Mouse (Mus musculus): ENCODE results near the gene Pigv.
A peak's percentile ranks its signal among the peaks of the same experiment; 100 is the strongest.

Pigv gene

DNA sequence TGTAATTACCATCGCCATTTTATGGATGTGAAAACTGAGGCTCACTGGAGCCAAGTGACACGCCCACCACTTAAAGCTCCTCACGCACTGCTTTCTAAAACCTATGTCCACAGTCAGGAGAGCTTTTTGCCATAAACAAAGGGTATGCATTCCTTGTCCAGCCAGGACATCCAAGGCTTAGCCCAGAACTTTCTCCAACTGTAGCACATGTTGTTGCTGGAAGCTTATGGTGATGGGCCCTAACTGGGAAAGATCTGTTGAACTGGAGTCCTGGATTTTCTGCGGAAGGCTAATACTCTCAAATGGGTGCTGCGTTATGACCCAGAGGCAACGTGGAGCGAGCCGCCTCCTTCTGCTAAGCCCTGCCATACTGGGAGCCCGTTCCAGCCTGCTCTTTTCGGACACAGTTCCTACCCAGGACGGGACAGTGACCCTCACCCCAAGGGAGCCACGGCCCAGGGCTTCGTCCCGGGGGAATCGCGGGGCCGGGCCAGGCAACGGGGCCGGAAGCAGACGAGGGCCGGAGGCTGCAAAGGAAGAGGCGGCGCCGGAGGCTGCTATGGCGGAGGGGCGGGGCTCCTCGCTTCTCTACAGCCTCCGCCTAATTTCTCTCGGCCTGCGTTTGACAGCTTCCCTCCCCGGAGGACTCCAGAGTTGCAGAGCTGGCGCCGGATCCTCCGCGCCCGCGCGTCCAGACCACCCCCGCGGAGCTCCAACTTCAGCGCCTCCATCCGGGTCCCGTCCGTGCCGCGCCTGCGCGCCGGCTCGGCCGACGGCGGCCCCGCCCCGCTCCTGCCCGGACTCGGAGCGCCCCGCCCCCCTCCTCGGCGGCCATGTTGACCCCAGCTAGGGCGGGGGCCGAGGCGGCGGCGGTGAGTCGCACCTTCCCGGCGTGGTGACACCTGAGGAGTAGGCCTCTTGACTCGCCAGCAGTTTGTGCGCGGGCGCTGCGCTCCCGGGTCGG is at the start of gene Pigv:
Gene Pigv (minus strand): TSS at position 767 of the 964 bp plus-strand sequence.
- peak; percentile 77 for ATAC-seq (ENCODE audit: insufficient number of reproducible peaks, low FRiP score, low TSS enrichment)

GRCm38 (mm10) chr4:133719791-133720190 is 47.3 kb upstream of the Pigv start:
- ATAC-seq (ENCODE audit: insufficient number of reproducible peaks, low FRiP score, low TSS enrichment): no peak

GRCm38 (mm10) chr4:133712755-133713154 is 40.3 kb upstream of the Pigv start:
- ATAC-seq (ENCODE audit: insufficient number of reproducible peaks, low FRiP score, low TSS enrichment): no peak

GRCm38 (mm10) chr4:133711307-133712076 is 39.0 kb upstream of the Pigv start:
- ATAC-seq (ENCODE audit: insufficient number of reproducible peaks, low FRiP score, low TSS enrichment): peak; percentile 75; the same call in 1 of the 2 replicates

DNA sequence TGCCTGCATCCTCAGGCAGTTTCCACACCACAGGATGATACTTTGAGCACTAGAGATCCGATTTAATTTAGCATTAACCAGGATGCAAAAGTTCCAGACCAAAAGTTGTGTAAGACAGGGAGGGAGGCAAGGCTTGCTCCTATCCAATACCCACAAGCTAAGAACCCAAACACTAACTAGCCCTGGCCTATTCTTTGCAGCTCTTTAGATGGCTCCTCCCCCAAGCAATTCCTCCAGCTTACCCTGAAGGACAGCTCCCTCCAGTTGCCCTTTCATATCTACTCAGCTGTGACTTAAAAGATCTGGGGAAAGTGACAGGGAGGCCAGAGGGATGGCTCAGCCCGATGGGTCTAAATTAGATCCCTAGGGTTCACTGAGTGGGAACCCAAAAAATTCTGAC is 36.9 kb upstream of the Pigv start:
- no peak for ATAC-seq (ENCODE audit: insufficient number of reproducible peaks, low FRiP score, low TSS enrichment)

- ATAC-seq (ENCODE audit: insufficient number of reproducible peaks, low FRiP score, low TSS enrichment): no peak
These were observed 35.0 kb upstream of the Pigv start for GRCm38 (mm10) chr4:133707464-133707863.

- peak; percentile 80; the same call in 1 of the 2 replicates for ATAC-seq (ENCODE audit: insufficient number of reproducible peaks, low FRiP score, low TSS enrichment)
These were observed 34.5 kb upstream of the Pigv start for GRCm38 (mm10) chr4:133706956-133707355.

GRCm38 (mm10) chr4:133705062-133705461 is 32.6 kb upstream of the Pigv start:
- no peak for ATAC-seq (ENCODE audit: insufficient number of reproducible peaks, low FRiP score, low TSS enrichment)

- ATAC-seq (ENCODE audit: insufficient number of reproducible peaks, low FRiP score, low TSS enrichment): no peak
These were observed 28.5 kb upstream of the Pigv start for GRCm38 (mm10) chr4:133700905-133701368.

DNA sequence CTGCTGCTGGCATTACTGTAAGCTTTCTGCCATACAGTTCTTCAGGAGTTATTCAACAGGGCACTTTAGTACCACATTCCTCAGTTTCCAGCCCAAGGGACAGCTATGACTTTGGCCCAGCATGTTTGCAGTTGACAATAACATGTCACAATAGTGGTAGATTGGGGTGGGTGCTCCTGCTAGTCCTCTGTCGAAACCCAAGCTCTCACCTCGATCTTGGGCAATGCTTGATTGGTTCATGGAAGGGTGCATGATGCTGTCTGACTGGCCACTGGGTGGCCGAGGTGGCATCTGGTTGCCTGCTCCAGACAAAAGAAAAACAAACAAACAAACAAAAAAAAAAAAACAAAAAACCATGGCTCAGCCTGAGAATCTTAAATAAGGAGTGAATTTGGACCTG is 22.9 kb upstream of the Pigv start:
- ATAC-seq (ENCODE audit: insufficient number of reproducible peaks, low FRiP score, low TSS enrichment): no peak

DNA sequence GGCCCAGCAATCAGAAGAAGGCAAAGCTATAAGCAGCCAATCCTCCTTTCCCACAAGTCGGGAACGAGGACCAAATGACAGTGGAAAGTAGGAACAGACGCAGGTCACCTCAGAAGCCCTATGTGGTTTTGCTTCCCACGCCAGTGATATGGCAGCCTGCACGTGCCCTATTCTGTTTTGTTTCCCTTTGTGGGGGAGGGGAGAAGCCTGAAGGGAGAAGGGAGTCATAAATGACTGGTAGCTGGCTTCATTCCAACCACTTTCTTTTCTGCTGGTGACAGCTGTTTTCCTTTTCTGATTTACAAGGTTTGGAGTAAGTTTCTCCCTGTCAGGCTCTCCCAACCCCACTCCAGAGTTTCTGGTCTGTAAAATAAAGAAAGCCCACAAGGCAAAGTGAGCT is 17.8 kb upstream of the Pigv start:
- no peak for ATAC-seq (ENCODE audit: insufficient number of reproducible peaks, low FRiP score, low TSS enrichment)

GRCm38 (mm10) chr4:133688417-133689067 is 16.1 kb upstream of the Pigv start:
- ATAC-seq (ENCODE audit: insufficient number of reproducible peaks, low FRiP score, low TSS enrichment): no peak

DNA sequence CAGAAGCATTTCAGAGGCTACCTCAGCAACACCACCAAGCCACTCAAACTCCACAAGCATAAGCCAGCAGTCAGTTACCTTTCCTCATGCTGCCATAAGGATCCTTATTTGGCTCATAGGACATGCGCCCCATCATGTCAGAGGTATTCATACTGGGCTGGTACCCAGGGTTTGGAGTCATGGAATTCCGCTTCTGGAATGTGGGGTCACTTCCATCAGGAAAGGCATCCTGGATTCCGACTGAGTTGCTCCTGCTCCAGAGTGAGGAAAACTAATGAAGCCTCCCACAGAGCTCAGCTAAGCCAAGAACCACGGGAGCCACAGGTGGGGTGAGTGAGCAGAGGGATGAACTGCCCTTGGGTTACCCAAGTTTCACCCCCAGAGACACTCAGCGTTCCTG is 14.7 kb upstream of the Pigv start:
- ATAC-seq (ENCODE audit: insufficient number of reproducible peaks, low FRiP score, low TSS enrichment): no peak

- no peak for ATAC-seq (ENCODE audit: insufficient number of reproducible peaks, low FRiP score, low TSS enrichment)
These were observed 14.1 kb upstream of the Pigv start for GRCm38 (mm10) chr4:133686512-133686911.

- no peak for ATAC-seq (ENCODE audit: insufficient number of reproducible peaks, low FRiP score, low TSS enrichment)
These were observed 7.8 kb upstream of the Pigv start for GRCm38 (mm10) chr4:133680206-133680786.

DNA sequence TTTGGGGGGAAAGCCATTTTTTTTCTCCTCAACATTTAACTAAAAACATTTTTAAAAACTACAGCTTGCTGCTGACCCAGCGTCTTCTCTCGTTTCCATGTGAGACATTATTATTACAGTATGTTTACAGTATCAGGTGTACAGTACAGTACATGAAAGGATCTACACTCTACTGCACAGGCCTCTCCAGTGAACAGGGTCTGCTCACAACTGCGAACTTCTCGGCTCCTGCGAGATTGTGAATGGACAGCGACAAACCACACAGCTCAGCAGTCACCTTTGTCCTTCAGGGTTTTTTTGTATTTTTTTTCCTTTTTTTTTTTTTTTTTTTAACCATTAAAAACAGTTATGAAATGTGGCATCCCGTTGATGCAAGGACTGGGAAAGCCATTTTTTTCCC is 7.2 kb upstream of the Pigv start:
- ATAC-seq (ENCODE audit: insufficient number of reproducible peaks, low FRiP score, low TSS enrichment): no peak

DNA sequence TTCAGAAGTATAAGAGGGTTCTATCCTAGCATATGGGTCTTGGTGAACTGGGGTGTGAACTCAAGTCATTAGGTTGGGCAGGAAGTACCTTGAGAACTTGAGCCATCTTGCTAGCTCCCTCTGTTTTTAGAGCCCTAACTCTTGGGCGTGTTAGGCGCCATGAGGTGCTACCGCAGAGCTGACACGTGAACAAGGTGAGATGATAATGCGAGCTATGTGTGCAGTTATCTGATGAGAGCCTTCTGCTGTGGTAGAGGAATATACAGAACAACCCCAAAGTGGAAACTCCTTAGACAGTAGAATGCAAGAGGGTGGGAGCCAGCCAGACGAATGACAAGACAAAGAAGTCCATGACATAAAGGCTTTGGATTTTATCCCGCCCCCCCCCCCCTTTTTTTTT is 4.8 kb upstream of the Pigv start:
- no peak for ATAC-seq (ENCODE audit: insufficient number of reproducible peaks, low FRiP score, low TSS enrichment)

- ATAC-seq (ENCODE audit: insufficient number of reproducible peaks, low FRiP score, low TSS enrichment): no peak
These were observed 3.7 kb upstream of the Pigv start for GRCm38 (mm10) chr4:133676189-133676588.

- ATAC-seq (ENCODE audit: insufficient number of reproducible peaks, low FRiP score, low TSS enrichment): no peak
These were observed 3.2 kb upstream of the Pigv start for GRCm38 (mm10) chr4:133675594-133676016.

DNA sequence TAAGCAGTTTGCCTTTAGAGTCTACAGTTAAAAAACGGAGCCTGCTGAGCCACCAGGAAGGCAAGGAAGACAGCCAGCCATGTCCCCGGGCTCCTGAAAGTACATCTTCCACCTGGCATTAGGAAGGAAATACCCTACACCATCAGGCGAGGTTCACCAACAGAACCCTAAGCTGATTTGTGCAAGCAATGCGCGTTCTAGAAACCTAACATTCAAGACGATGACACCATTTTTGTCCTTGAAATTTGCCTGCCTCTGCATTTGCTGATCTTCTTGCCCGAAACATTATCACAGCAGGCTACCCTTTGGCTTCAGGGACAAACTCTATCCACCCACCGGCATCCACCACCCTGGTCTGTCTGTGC is 1.9 kb upstream of the Pigv start:
- no peak for ATAC-seq (ENCODE audit: insufficient number of reproducible peaks, low FRiP score, low TSS enrichment)

Measured in cerebellum, adult (tissue).